Mouse (Mus musculus): ENCODE data around the gene Vti1a.

Vti1a gene

DNA sequence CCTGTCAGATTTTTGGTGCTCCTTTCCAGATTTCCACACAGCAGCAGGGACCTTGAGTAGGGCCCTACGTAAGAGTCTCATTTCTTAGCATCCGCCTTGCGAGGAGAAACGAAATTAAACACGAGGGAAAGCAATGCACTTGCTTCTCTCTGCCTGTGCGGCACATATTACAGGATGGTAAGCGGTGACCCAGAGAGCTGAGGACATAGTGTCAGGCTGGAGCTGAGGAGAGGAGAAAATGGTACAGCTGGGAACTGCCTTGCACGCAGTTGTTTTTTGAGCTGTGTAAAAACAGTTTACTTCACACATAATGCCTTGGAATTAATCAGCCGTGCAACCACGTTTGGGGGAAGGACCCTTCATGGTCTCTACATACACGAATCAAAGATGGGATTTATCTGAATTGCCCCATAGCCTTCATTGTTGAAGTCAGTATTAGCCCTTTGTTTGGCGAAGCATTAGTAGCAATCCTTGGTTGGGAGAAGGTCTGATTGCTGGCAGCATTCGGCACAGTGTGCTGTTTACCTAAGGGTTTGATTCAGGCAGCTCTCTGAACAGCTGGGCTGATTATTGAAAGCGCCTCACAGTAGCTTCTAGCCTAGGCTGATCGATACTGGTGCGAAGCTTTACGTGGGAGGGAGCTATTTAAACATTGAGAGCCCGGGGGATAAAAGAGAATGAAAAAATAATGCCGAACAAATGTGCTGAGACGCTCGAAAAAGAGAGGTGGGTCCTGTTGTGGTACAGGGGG lies 153.4 kb downstream of the Vti1a start:
- DNase-seq = no peak

DNA sequence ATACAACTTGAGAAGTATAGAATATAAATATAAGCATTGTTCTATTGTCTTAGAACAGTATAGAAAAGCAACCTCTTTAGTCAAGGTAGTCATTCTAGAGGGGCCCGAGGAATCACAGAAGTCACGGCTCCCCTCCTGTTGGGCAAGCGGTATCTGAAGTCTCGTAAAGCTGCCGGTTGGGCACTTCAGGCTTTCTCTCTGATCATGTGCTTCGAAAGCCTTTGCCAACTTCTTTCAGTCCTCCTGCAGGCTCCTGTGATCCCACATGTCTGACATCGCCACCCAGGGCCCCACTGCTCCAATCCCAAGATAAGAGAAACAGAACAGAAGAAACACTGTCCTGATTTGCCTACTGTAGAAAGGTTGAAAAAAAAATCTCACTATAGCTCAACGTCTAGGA lies 156.5 kb downstream of the Vti1a start:
- DNase-seq = no peak

DNA sequence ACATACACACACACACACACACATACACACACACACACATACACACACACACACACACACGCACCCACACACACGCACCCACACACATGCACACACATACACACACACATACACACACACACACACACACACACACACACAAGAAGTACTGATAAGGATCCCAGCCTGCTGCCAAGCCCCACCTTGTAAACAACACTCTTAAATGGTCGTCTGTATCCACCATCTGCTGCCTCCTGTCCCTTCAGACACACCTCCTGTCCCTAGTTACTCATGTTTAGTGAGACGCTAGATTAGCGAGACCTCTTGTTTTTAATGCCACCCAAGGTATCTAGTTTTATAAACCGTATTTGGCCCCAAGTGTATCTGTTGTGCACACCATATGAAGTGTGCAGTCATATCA lies 158.1 kb downstream of the Vti1a start:
- DNase-seq = no peak

DNA sequence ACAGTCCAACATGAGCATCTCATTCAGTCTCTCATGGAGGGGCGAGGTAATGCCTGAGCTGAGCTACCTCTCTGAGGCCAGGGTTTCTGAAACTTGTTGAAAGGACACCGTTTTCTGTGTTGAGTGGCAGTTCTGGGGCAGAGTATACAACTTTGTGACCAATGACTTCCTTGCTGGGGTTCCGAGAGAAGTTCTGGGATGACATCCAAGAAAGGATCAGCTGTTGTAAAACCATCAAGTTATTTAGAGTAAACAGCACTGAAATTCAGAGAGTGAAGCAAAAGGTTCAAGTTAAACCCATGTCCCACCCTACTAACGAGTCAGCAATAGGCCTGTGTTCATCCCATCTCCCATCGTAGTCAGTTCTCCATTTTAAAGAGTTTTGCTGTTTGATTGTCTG lies 164.4 kb downstream of the Vti1a start:
- DNase-seq = no peak

DNA sequence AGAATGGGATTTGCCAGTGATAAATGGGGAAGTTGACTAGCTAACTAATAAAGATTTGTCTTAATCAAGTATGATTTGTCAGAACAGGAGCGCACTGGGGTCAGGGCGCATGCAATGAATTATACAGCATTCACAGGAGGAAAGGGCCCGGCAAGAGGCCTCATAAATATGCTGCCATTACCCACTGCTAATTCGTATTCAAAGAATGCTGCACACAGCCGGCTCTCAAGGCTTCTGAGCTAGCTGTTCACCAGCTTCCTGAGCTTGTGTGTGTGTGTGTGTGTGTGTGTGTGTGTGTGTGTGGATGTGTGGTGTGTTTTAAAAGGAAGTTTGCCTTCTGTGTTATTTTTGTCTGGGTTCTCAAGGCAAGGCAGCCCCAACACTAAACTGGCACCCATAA lies 165.2 kb downstream of the Vti1a start:
- DNase-seq = no peak

DNA sequence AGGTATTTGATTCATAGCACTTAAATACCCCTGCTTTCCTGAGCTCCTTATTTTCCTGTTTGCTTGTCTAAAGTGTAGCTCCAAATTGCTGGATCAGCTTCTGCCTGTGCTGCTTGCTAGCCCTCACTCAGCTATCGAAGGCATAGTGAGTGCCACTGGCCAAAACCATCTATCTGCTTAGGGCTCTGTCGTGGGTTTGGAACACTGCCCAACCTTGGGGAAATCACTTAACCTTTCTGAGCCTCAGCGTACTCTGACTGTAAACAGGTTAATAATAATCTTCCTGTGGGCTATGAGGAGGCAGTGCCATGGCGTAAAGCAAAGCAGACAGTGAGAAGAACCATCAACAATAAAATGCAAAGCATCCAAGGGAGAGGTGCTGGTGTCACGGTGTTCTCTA lies 167.4 kb downstream of the Vti1a start:
- no peak for DNase-seq

DNA sequence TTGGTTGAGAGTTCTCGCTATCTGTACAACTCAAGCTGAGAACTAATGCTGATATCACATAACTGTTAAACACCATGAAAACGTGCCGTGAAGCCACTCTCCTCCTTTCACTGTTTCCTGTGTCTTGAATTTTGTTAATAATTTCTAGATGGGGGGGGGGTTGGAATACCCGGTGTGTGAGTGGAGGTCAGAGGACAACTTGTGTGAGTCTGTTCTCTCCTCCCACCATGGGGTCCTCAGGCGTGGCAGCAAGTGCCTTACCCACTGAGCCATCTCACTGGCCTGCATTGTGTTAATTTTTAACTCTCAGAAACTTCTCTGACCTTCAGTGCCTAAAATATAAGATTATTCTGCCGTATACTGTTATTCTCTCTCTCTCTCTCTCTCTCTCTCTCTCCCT lies 168.5 kb downstream of the Vti1a start:
- no peak for DNase-seq

DNA sequence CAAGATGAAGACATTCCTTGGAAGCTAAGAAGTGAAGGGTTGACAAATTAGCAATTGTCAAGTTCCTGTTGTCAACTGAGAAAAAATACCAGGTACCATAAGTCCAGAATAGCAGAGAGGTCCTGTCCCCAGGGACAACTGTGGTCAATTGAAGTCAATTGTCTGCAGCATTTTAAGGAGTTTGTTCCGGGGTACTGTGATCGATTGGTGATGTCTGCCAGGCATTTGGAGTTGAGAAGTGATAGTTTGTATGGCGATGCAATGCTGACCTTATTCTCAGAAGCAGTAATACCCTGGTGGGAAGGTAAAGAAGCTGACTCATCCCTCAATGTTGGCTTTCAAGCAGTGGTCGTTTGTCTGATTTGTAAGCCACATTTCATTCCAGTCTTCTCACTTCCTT lies 170.4 kb downstream of the Vti1a start:
- no peak for DNase-seq

DNA sequence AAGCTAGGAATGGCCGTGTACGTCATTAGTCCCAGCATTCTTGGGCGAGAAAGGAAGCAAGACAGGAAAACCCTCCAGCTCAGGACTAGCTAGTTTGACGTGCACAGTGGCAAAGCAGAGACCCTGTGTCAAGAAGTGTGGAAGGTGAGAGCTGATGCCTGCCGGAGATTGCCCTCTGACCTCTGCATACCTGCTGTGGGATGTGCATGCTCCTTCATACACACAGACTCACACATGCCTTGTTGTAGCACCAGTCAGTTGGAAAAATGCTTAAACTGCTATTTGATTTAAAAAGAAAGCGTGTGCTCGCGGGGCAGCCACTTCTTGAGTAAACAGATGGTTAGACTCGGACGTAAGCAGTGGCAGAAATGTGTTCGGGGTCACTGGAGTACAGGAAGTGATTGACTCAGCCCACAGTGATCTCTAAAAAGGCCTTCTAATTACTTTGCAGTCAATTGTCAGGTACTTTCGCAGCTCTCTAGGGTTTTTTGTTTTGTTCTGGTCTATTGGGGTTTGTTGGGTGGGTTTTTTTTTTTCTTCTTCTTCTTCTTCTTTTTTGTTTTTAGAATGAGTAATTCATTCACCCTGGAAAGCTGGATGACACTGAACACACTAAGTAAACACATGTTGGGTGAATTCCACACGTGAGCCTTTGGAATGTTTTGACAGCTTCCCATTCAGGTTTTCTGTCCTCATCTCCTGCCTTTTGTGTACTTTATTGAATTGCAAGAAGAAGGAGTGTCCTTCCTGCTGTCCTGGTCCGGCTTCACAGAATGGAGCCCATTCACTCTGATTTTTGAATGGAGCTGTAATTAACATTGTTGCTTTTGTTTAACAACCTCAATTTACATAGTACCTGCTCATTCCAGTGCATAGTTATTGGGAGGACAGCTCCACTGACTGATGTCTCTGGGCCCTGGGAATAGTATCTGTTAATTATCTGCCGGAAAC lies 175.3 kb downstream of the Vti1a start:
- no peak for DNase-seq

DNA sequence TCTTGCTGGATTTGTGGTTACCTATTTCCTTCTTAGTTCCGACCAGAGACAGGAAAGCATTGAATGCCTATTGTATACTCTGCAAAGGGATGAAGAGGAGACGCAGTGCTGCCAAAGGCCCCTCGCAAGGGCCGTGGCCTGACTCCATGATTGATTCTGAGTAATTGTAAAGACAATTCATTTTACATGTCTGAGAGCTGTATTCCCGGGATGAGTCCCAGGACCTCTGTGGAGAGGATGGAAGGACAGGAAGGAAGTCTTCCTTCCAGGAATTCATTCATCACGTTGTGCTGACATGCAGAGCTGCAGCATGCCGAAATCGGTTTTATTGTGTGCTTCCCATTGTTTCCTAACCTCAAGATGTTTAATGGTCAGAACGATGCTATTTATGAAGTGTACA lies 180.2 kb downstream of the Vti1a start:
- DNase-seq = no peak

DNA sequence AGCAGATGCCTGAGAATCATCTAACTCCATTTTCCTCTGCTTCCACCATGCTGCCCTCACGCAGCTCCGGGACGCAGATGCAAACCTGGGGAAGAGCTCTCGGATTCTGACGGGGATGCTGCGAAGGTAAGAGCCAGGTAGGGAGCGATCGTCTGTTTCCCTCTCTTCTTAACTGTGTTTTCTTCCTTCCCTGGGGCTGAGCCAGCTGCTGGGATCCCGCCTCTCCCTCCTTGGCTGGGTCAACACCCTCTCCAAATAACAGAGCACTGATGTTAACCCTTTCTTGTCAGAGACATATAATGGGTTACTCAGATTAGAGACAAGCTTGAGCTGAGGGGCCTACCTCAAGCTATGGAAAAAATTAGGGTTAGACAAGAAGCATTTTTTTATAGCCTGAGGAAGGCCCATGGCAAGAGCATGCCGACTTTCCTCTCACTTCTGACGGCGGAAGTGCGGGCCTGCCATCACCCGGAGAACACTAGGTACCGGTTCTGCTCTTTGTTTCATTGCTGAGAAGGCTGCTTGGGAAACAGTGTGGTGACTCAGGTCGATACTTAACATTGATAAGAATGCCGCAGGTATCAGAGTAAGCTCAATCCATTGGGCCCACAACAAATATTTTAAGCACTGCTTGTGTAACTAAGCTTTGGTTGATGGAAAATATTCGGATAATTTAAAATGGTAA lies 183.2 kb downstream of the Vti1a start:
- DNase-seq = no peak

DNA sequence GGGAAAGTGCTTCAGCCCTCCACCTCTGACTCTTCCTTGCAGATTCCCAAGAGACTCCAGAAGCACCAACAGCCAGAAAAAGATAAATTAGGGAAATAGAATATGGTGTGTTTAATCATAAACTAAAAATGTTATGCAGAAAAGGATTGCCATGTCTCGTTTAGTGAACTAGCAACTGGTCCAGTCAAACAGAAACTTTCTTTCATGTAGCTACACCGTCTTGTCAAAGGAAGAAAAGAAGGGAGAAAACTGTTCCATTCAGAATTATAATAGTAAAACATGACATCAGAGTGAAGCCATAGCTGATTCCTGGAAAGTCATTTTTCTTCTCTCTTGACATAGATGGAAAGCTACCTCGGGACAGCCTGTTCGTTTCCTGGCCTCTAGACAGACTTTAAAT lies 185.9 kb downstream of the Vti1a start:
- no peak for DNase-seq

DNA sequence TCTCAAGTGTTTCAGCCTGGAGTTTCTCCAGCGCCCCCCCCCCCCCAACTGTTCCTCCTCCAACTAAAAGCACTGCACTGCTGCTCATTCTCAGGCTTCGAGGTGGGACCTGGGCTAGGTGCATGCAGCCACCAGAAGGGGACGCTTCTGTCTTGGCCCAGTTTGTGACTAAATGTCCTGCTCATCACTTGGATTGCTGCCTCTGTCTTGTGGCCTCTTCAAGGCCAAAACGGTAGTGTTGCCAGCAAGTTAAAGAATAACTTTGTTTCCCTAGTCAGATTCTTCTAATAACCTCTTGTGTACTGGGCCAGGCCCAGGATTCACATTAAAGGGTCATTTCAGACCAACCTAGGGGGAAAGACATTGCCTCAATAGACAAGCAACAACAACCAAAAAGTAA lies 187.7 kb downstream of the Vti1a start:
- no peak for DNase-seq

DNA sequence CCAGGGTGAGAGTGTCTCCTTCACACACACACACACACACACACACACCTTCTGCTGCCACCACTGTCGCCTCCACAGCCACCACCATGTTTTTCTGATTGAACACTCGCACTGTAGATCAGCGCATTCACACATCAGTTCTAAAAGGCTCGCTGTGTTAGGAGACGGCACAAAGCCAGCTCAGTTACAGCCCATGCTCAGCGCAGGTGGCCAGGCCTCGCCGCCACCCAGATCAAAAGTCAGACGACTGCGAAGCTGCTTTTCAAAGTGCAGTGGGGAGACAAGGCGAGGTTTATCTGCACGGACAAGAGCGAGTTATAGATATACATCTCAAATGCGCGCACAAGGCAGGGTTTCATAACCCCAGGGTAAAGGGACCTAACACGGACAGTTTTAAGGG lies 191.7 kb downstream of the Vti1a start:
- no peak for DNase-seq

DNA sequence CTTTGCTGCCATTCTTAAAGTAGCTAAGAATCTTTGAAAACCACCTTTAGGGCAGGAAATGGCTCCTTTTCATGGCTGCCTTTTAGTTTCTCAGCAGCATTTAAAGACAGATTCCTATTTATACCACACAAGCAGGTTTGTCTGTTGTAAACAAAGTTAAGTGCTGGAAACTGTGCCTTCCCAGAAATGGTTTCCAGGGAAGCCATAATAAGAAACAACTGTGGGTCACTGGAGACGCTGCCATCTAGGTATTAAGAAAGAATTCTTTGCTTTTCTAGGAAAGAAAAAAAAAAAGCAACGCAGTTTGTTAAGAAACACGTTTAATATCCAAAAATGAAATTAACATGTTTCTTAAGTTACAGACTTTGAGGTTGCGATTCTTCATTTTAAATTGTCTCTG lies 192.1 kb downstream of the Vti1a start:
- no peak for DNase-seq

DNA sequence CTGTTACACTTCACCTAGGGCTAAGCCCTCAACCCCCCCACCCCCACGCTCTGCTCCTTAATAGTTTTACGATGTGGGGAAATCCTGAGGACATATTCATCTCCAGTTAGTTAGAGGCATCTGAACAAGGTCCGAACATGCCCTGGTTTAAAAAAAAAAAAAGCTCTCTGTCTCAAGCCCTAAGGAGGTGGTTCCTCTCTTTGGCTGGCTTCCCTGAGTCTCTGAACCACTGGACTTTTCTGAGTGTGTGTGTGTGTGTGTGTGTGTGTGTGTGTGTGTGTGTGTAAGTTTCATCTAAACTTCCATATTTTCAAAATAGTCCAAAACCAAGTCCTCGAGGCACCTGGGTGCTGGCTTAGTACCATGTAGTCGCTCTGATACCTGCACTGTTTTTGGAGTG lies 192.9 kb downstream of the Vti1a start:
- no peak for DNase-seq

DNA sequence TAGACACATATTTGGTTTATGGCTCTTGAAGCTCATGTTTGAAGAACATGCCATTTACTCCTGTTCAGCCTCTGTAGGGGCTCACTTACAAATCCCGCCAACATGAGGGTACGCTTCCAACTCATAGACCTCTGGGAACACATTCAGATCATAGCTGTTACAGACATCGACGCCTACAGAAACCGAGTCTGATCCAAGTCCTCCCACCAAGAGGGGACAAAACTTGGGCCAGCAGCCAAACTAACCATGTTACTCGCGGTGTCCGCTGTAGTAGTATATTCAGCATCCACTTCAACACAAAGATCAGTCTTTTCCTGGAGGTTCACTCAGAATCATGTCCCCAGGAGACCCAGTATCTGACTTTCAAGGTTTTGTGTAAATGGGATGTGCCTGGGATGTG lies 193.5 kb downstream of the Vti1a start:
- no peak for DNase-seq

DNA sequence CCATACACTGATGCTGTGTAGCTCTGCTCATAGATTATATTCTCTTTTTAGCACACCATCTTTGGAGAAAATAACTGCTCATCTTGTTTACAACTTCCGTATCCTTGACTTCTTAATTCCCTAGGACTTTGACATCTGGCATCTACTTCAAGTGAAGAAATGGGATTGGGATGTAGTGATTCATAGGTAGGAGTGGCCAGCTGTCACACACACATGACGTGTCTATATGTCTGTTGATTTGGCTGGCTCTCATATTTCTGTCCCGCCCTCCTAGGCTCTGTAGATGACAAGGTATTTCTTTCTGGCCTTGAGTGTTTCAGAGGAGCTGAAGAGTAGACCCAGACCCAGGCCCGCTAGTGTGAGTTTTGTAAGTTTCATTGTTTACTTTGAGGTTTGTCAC lies 197.8 kb downstream of the Vti1a start:
- DNase-seq = no peak

DNA sequence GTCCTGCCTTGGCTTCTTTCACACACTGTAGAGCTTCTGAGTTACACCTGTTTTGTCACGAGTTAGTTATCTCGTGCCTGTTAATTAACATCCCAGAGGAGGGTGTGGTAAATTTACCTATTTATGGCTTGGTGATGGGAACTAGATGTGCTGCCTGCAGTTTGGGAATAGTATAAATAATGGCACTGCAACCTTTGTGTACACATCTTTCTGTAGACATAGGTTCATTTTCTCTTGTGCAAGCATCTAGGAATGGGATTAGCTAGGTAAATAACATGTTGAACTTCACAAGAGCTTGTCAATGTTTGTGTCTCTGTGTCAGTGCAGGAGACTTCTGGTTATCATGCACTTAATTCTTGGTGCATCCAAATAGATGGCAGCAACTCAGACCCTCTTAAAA lies 204.1 kb downstream of the Vti1a start:
- DNase-seq = no peak

DNA sequence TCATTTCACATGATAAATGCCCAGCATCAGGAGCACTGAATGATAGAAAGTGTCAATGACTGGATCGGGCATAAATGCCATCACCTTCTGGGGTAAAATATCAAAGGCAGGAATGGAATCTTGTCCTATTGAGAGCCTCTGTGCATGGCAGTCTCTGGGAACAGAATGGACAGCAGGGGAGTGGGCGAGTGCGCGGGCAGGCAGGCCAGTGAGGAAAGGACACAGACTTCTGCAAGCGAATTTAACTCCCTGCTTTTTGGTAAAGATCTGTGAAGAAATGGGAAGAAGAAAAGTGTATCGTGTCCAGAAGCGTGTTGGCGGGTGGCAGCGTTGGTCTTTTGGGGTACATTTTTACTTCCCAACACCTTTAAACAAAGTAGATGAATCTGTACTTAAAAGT lies 207.2 kb downstream of the Vti1a start:
- DNase-seq = no peak

DNA sequence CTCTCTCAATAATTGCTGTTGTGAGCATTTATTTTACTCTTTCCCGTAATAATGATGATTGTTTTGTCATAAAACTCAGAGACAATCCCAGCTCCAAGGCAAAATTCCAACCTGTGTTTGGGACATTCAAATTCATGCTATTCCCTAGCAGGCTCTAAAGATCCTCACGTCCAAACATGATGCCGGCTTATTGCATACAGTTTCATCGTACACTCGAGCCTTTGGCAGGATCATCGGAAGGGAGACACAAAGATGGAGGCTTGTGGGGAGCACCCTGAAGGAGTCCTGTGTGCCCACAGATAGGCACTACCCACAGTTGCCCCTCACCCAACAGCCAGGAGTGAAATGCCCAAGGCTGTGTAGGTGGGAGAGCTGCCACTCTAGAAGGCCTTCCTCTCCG lies 208.3 kb downstream of the Vti1a start:
- DNase-seq = no peak

DNA sequence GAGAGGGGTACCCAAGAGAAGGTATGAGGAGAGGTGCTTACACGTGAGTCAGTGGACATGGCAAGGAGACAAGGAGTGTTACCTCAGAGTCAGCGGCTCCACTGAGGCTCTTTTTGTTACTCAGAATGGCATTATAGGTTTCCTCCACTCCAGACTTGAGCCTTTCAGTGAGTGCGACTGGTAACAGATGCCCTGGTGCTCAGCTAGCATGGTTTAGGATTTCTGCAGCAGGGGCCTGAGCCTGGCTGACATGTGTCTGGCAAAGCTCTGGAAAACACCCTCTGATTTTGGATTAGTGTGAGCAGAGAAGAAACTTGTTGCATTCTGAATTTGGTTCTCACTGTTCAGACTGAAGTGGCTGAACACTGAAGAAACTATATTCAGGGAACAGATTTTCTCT lies 209.0 kb downstream of the Vti1a start:
- DNase-seq = no peak

DNA sequence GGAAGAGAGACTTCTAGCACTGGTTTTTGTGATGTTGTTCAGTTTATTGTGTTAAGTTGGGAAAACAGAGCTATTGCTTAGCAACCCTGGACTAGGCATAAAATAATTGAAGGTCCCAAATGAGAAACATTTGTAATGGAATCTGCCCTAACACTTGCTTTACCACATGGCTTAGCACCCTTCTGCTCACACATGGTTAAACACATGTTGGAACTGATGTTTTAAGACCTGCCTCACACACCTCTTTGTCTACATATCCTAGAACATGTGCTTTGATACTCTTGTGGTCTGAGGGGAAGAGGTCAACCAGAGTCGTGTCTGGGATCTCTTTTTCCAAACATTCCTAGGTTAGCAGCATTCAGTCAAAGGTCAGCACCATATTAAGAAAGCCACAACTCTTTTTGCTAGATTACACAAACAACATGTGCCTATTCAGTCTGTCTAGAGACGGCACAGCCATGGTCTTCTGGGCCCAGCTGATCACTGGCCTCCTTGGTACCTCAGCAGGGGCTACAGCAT lies 210.7 kb downstream of the Vti1a start:
- no peak for DNase-seq

DNA sequence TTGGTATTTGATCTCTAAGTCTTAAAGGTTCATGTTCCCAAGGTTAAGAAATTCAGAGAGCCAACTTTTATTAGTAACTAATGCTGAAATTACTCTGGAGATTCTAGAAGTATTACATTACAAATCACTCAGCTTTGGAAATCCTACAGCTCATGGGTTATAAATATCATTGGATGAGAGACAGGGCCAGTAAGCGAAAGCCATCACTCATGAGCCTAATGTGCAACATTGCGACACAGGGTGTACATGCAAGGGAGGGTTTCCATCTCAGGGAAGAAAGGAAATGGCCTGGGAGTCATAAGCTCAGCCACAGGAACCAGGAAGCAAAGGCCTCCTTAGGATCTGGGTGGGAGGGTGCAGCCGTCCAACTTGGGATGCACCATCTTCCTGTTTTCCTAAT lies 213.9 kb downstream of the Vti1a start:
- no peak for DNase-seq
